Mouse (Mus musculus): ENCODE data around the gene Cdc40.
"Not testable (repeated sequence)": the region's sequence is repeated elsewhere in the genome, so short reads cannot be mapped to it uniquely, and the experiment has no call there.

The Cdc40 gene

DNA sequence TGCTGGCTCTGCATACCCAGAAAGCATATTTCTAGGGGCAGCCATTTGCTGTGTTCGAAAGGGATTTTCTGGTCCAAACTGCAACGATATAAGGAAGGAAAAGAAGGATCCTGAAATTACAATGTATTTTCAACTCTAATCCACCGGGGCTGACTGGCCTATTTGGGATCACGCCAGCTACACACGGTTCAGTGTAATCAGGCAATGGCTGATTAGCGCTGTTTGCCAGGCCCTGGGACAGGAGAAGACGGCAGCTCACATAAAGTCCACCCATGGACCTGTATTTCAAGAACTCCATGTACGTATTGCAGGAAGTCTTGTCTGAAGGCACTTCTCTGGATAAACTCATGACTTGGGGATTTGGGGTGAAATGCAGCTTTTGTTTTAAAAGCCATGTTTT lies 25.5 kb downstream of the Cdc40 start:
- peak; percentile 55 for DNase-seq (ENCODE audit: low spot score)

DNA sequence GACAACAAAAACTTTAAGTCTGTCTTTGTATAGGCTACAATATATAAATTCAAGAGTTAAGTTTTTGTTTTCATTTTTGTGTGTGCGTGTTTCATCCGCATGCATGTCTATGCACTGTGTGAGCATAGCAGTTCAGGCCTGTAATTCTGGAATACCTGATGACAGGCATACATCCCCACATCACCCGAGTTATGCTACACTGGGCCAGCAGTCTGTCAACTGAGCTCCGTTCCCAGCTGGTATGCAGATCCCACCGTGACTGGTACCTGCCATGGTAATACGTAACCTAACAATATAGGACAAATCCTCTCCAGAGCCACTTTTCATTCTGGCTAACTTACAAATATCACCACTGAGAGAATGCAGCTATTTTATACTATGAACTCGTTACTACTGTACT lies 26.4 kb downstream of the Cdc40 start:
- DNase-seq (ENCODE audit: low spot score), result no peak

DNA sequence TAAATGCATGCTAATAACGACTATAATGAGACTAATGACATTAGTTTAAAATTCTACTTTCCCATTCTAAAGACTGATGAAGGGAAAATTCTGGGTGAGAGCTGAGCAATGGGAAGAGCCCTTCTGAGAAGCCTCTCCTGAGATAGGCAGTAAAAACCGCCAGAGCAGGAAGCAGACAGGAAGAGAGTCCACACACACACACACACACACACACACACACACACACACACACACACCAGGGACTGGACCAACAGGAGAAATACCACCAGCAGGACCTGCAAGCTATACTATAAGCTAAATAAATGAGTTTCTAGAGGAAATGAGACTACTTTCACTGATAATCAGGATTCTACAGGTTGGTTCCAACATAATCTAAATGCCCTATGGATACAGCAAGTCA lies 27.5 kb downstream of the Cdc40 start:
- no peak for DNase-seq (ENCODE audit: low spot score)

DNA sequence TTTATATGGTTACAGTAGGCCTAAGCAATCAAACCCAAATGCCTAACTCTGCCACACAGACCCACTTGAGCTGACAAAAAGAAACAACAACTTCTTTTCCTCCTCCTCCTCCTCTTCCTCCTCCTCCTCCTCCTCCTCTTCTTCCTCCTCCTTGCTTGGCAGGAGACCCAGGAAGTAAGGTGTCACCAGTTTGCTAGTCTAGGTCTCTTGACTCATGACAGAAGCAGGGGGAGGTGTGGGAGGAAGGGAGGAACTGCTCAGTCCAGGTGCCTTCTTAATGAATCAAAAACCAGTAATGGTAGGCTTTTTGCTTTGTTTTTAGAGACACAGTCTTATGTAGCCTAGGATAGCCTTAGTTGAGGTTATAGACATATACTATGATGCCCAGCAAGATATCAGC lies 32.0 kb downstream of the Cdc40 start:
- DNase-seq (ENCODE audit: low spot score), result no peak

DNA sequence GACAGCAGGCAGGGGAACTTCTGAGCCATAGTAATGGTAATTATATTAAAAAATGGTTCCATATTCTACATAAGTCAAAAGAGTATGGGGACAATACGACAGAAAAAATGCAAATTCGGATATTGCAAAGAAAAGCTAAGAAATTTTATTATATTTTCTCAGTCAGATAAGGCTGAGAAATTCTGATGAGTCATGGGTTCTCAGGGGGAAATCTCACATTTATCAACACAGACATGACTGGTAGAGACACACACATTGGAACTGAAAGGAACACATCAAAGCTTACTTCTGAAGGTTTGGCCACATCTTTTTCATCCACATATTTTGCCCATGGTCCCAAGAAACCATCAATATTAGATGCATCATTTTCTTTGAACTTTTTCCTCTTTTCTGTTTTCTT lies 32.5 kb downstream of the Cdc40 start:
- DNase-seq (ENCODE audit: low spot score), result no peak

DNA sequence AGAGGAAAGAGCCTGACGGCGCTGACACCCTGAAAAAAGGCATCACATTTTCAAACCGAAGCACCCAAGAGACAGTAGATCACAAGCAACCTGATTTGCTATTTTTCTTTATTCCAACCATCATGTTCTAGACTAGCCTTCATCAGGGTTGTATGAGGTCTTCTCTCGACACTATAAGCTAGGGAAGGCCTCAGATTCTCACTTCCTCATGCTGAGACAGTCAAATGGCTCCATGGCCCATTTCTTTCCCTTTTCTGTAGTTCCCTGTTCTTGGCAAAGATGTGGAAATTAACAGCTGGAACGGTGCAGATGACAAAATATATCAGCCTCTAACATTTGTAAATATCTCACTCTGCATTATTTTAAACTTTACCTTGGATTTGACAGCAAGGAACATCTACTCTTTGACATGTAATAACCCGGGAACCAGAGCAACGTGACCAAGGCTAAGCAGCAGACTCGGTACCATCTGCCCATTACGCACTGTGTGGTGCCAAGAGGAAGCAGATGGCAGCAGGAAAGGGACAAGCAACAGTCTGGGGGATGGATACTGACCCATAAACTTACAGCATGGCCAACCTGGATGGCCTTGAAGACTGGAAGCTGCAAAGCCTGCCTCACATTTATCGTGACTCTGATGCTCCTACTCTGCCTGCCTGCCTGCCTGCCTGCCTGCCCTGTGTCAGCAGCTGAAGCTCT lies 35.8 kb downstream of the Cdc40 start:
- no peak for DNase-seq (ENCODE audit: low spot score)

DNA sequence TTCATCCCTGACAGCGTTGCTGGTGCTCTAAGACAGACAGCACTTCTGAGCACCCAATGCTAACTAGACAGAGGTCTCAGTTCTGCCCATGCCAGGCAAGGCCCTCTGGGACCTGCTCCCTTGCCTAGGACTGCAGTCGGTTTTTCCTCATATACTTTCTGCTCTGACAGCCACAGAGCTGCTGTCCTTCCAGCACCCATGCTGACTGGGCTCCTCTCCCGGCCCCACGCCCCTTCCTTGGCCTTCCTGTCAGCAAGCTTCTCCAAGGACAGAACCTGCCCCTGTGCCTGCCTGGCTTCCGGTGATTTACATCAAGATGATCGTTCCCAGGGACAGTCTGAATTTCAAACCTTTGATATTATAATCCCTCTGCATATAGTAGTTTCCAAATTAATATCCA lies 37.5 kb downstream of the Cdc40 start:
- DNase-seq (ENCODE audit: low spot score), result peak; percentile 58

DNA sequence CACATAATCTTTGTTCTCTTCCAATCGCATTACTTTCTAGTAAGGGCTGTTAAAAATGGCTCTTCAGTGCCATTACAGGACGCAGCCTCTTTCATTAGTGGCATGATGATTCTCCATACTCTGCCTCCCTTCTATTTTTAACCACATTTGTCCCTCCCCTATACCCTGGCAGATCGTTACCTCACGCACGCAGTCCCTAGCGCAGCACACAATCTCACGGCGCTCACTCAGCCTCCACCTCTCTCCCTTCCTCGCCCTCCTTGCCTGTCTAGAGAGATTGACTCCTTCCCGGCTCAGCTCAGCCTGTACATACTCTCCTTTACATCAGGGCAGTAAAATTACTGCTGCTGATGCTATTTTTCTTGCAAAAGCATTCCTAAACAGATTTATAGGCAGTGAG lies 38.6 kb downstream of the Cdc40 start:
- no peak for DNase-seq (ENCODE audit: low spot score)

DNA sequence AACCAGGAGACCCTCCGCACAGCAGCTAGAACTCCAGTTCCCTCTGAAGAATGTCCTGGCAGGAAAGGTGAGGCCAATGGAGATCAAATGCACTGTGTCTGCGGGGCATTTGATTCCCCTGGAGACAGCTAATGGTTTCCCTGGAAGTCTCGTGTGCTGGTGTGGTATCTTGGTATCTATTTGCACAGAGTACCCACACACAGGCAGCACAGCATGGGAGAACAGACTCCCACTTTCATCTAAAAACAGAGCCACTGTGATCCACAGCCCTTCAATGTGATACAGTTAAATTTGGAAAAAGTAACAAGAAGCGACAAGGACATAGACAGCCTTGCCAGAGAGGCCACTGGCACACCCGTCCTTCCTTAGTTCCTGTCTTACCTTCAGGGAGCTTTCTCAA lies 39.3 kb downstream of the Cdc40 start:
- DNase-seq (ENCODE audit: low spot score), result no peak

DNA sequence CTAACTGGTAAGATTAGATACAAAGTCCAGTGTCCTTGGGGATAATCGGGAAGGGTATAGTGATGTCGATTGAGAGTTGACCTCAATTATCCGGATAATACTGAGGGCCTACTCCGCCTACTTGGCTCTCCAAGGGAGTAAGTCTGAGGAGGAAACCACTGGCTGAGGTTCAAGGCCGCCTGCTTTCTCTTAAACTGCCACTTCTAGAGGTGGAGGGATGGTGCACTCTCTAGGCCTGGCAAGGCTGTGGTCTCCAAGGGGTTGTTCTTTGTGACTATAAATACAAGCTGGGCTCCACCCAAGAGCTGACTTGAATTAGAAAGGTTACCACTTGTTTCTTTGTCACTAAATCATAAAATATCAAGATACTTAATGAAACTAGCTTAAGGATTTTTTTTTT lies 43.0 kb downstream of the Cdc40 start:
- peak; percentile 79 for DNase-seq (ENCODE audit: low spot score)

DNA sequence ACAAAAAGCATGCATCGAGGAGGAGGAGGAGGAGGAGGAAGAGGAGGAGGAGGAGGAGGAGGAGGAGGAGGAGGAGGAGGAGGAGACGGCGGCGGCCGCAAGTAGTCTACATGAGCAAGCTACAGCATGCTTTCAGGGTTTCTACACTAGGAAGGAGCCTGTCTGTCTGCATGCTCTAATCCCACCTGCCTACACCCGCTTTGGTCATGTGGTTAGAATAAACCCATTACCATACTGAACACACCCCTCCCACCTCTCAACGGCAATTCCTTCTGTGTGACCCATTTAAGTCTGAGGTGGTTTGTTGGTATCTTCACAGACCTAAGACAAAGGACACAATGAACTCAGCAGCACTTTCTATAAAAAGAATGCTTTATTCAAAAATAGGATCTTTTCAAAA lies 51.8 kb downstream of the Cdc40 start:
- no peak for DNase-seq (ENCODE audit: low spot score)

DNA sequence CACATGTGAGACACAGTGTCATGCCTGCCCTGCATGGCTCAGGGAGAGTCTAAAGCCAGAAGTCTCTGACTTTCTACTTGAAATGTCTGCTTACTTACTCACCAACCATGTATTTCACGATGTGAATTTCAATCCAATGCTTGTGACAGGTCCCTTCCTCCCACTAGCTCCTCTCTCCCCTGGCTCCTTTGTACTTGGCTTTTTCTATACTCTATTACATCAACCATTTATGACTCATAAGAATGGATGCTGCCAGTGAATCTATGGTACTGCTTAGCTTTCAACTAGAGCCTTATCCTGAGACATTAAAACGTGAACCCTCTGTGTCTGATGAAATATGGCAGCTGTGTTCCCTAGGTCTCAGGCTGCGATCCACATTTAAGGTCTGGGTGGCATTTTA lies 52.8 kb downstream of the Cdc40 start:
- no peak for DNase-seq (ENCODE audit: low spot score)

DNA sequence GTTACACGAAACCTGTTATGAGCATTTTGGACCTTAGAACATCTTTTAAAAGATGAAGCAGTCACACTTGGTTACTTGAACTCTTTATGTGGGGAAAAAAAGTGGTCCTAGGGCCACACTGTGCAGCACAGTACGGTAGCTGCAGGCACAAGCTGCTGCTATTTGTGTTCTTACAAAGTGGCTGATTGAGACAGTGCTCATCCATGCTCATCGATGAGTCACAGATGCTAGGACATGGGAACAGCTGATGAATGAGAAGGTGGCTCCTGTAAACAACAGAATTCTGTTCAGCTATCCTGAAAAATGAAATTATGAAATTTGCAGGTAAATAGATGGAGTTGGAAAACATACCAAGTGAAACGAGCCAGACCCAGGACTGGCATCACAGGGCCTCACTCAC lies 55.4 kb downstream of the Cdc40 start:
- DNase-seq (ENCODE audit: low spot score), result no peak

DNA sequence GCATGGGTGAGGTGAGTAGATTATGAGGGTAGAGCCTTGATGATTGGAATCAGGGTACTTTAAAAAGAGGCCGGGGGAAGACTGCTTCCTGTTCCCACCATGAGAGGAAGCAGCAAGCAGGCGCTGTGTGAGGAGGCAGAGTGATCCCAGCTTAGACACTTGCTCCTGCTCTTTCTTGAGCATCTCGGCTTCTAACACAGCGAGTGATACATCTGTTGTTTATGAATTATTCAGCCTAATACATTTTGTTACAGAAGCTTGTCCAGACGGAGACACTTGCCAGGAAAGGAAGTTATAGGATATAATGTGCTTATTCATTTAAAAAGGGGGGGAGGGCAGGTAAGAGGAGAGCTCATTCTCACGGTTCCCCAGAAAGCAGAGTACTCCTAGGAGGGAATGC lies 57.2 kb downstream of the Cdc40 start:
- no peak for DNase-seq (ENCODE audit: low spot score)

DNA sequence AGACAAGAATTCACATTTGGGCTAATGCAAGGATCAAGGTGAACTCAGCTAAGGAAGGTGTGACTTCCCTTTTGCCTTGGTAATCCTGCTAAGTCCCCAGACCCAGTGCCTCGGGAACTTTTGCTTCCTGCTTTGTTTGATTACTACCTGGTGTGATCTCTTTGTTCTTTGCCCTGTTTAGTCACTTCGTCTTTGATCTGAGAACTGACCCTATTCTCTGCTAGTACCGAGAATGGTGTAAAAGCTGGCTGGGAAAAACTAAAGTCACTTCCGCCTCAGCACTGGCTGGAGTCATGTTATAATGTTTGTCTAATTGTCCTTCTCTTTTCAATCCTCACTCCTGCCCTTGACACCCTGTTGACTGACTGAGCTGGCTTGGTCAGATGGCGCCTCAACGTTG lies 66.6 kb downstream of the Cdc40 start:
- DNase-seq (ENCODE audit: low spot score), result no peak

DNA sequence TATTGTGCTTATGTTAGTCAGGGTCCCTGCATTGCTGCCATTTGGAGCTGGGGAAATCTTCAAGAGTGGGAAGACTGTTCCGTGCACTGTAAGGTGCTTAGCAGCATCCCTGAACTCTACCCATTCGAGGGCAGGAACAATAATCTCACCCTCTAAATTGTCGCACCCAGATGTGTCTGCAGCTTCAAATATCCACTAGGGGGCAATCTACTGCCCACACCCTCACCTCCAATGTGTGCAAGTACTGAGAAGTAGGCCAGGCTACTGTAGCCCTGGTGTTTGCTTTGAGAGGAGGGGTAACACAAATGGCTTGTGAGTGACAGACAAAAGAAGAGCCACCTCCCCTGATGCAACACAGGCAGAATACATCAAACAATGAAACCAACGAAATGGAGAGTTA lies 69.5 kb downstream of the Cdc40 start:
- no peak for DNase-seq (ENCODE audit: low spot score)

DNA sequence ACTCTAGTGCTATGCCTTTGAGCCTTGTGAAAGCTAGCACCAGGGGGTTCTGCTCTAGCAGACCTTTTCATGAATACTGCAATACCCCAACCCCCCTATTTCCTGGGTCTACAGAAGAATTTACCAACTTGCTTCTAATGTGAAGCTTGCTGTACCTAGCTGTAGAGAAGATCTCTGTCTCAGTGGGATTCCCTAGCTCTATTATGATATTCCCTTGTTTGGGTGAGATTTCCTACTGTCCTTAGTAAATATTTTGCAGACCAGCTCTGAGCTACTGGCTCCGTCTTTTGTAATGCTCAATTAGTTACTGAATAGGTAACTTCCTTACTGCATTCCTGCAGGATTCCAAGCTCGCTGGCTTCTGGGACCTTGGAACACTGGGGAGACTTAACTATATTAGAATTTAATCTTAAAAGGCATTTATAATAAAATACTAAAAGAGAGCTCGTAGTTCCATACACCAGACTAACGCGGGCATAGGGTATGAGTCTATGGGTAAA lies 73.7 kb downstream of the Cdc40 start:
- DNase-seq (ENCODE audit: low spot score), result not testable (repeated sequence)

DNA sequence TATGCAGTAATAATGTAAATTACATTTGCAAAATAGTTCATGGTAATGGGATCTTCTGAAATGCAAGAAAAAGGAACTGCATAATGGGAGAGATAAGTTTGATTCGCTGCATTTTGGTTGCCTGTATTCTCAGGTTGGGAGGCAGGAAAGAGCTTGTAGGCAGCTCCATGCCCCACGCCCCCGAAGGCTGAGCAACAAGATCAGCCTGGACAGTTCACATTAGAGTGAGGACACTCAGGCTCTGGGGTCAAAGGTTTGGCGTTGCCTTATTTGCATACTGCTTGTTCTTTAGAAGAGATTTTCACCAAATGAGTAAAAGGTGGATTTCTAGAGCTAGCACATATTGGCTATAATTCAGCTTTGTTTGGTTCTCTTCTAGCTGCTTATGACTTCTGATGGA lies 76.9 kb downstream of the Cdc40 start:
- DNase-seq (ENCODE audit: low spot score), result no peak

DNA sequence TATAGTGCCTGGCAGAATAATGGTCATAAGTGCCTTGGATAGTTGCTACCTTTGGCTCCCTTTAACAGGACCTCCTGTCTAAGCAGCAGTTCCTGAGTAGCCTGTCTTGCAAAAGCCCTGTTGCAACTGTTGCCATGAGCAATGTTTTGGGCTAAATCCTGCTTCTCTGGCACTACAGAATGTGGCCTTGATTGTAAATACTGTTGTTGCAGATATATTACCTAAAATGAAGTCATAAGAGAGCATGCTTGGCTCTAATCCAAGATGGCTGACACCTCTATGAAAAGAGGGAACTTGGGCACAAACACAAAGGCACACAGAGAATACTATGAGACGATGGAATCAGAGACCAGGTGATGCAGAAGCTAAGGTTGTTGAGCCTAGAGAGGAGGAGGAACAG lies 77.9 kb downstream of the Cdc40 start:
- no peak for DNase-seq (ENCODE audit: low spot score)

DNA sequence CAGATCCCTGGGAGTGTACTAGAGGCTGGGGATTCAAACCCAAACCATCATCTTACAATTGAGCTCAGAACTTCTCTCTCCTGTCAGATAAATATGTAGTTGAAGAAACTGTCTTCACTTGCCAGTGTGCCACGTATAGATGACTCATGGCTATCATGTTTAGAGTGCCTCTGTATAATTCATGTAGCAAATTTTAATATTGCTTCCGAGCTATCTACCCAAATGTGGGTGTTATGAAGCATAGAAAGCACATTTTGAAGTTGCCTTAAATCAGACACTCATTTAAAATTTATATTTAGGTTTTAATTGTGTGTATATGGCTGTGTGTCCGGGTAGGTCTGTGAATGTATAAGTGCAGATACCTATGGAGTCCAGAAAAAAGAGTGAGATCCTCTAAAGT lies 91.0 kb downstream of the Cdc40 start:
- DNase-seq (ENCODE audit: low spot score), result no peak

DNA sequence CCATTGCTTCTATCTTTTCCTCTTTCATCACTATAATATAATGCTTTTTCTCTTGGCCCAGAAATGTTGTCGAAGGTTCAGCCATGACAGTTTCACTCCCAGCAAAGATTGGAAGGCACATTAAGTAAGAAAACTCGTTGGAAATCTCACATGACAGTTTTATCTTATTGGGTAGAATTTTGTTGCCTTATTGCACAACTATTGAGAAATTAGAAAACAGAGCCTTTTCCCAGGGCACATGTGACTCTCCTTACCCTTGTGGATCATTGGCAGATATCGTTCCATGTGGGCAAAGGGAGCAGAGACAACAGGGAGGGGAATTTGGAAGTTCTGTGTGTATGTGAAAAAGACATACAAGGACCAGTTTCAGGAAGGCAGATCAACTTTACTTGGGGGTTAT lies 92.7 kb downstream of the Cdc40 start:
- no peak for DNase-seq (ENCODE audit: low spot score)
